Mouse (Mus musculus) hindbrain, embryonic 14.5 days (tissue): ENCODE measurements at regions not wholly inside any gene's neighbourhood (a gene's known extent, or its start where the extent isn't known, plus 50 kb on each side); places are given as distances from the start of the nearest gene placed in this dataset.

Experiments
- ATAC-seq: fragments of 200-750 bp; cut with Nextera tagmentation; 2 replicates; pipeline ENCODE4 v1.8.0; 2017; ENCODE audit warnings: moderate number of reproducible peaks, mild to moderate bottlenecking, moderate TSS enrichment, moderate library complexity; ENCODE audit not compliant: low FRiP score
- DNase-seq: peaks from one replicate; pipeline ENCODE4 v3.0.0-alpha.2; 2015; ENCODE audit warnings: low spot score
- H3K27ac ChIP-seq: fragments of 300-500 bp; sonication (generic); 2 replicates; pipeline ENCODE4 v1.5.1; 2014; ENCODE audit warnings: mild to moderate bottlenecking, moderate library complexity
- H3K27me3 ChIP-seq: fragments of 300-500 bp; sonication (generic); 2 replicates; pipeline ENCODE4 v1.6.1; 2014; ENCODE audit warnings: mild to moderate bottlenecking, low read length, mixed read lengths; ENCODE audit not compliant: control insufficient read depth, insufficient read depth
- H3K36me3 ChIP-seq: fragments of 300-500 bp; sonication (generic); replicated peaks from 2 replicates; pipeline ENCODE4 v1.6.1; 2014; ENCODE audit not compliant: control insufficient read depth, insufficient read depth
- H3K4me1 ChIP-seq: fragments of 300-500 bp; sonication (generic); replicated peaks from 2 replicates; pipeline ENCODE4 v1.6.1; 2014; ENCODE audit warnings: antibody characterized with exemption, low read length, mixed read lengths; ENCODE audit not compliant: control insufficient read depth, insufficient read depth
- H3K4me2 ChIP-seq: fragments of 300-500 bp; sonication (generic); replicated peaks from 2 replicates; pipeline ENCODE4 v1.6.1; 2014; ENCODE audit warnings: mild to moderate bottlenecking, moderate library complexity
- H3K4me3 ChIP-seq: fragments of 300-500 bp; sonication (generic); replicated peaks from 2 replicates; pipeline ENCODE4 v1.5.1; 2014; ENCODE audit warnings: mild to moderate bottlenecking, low read length
- H3K9ac ChIP-seq: fragments of 300-500 bp; sonication (generic); 2 replicates; pipeline ENCODE4 v1.6.1; 2014
- H3K9me3 ChIP-seq: fragments of 300-500 bp; sonication (generic); 2 replicates; pipeline ENCODE4 v1.6.1; 2016; ENCODE audit warnings: low read length; ENCODE audit not compliant: control insufficient read depth
- WGBS: fragments of 180-500 bp; shearing (Covaris S2); extraction: QIAGEN DNeasy Blood & Tissue Kit; methylation state at CpG from one replicate; pipeline ENCODE4 v1.1.7; 2014; 5-methylcytosine and 5-hydroxymethylcytosine counted together

DNA sequence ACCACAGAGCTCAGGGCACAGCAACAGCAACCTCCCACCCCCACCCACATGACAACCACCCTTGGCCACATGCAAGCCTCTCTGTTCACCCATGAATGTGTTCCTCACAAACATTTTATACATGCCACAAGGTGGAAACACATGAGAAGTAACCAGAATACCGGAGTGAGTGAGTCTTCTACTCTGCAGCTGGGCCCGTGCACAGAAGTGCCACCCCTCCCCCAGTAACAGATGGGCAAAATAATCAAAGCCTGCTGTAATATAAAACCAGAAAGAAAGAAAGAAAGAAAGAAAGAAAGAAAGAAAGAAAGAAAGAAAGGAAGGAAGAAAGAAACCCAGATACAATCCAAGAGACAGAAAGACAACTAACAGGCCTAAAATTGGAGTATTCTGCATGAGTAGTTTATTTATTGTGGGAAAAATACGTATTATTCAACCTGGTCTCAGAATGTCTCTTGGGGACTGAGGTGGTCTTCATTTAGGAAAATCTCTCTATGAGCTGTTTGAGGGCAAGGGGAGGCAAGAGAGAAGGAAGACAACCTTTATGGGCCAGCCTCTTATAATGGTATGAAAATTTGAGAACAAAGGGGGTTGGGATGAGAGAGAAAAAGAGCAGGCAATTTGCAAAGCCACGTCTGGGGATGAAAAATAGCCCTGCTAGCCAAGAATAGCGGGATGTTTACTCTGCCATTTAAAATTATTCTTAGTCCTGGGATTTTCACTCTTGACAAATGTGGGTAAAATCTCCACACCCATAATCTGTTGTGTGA is 160.2 kb downstream of the Sox4 start:
- peak overlapping the region; percentile 49 for H3K9ac ChIP-seq
- ATAC-seq, result no peak
- H3K27me3 ChIP-seq, result no peaks in the 10 kb centered on the region
- DNase-seq, result no peak
- H3K4me1 ChIP-seq, result peaks cover 29% of the 10 kb centered on the region
- H3K36me3 ChIP-seq, result no peaks in the 10 kb centered on the region
- peak overlapping the region; percentile 80 for H3K27ac ChIP-seq
- H3K4me3 ChIP-seq, result no peak overlapping the region
- no peak overlapping the region for H3K4me2 ChIP-seq
- WGBS, result 10% methylated on average over 5 of the region's 5 CpGs
- H3K9me3 ChIP-seq, result no peaks in the 10 kb centered on the region

DNA sequence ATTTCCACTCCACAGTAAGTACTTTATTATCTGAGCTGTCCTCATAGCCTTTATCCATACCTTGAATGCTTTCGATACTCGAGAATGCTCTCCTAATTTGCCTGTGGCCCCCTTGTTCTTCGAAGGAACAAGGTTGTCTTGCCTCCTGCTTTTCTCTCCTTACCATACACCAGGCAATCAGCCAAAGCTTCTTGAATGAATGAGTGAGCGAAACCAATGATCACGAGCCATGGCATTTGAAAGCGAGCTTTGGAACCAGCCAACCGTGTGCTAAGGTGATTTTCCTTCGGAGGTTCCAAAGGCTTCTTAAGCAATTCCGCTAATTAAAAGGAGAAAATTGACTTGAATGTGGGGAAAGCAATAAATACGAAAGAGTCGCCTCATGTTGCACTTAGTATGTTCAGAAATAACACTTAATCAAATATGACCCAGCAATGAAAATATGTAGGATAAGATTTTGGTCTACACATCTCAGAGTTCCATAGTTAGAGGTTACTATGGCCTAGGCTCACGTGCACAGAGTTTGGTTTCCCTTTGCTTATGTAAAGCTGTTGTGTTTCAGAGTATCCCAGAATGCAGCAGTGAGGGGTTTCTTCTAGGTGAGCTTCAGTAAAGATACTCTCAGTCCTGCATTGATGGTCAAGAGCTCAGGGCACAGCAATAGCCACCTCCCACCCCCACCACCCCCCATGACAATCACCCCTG is 160.9 kb downstream of the Sox4 start:
- no peaks in the 10 kb centered on the region for H3K27me3 ChIP-seq
- peak overlapping the region; percentile 59 for H3K27ac ChIP-seq
- no peak overlapping the region for H3K4me3 ChIP-seq
- no peaks in the 10 kb centered on the region for H3K36me3 ChIP-seq
- 39% methylated on average over 12 of the region's 12 CpGs for WGBS
- DNase-seq (no peak), ATAC-seq (peak; percentile 51; the same call in 1 of the 2 replicates)
- H3K4me1 ChIP-seq, result peaks cover 33% of the 10 kb centered on the region
- H3K9ac ChIP-seq, result no peak overlapping the region
- H3K4me2 ChIP-seq, result no peak overlapping the region
- H3K9me3 ChIP-seq, result no peaks in the 10 kb centered on the region

DNA sequence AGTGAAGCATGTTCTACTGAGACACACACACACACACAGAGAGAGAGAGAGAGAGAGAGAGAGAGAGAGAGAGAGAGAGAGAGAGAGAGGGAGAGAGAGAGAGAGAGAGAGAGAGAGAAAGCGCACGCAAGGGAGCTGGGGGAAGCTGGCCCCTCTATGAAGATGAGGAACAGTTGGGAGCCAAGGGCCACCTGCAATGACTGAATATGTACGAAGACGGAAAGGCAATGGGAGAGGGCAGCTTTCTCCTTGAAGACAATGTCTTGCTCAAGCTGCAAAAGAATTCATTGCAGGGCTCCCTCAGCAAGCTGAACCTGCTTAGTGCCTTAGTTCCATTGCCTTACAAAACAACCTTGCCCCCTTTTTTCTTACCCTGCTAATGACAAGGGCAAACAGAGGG is 163.1 kb downstream of the Sox4 start:
- peaks cover 49% of the 10 kb centered on the region for H3K4me1 ChIP-seq

DNA sequence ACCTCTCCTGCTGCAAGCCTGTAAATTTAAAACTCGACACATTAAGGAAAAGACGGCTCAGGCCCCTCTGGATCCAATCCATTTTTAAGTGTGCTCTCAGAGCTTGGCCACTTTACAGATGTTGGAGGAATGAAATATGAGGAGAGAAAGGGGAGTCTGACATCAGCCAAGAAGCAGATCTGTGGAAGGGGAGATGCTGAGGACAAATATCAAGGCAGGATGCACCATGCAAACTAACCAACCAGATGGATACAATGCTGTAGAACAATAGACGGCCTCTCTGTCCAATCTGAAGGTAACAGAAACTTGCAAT is 166.2 kb downstream of the Sox4 start:
- H3K27ac ChIP-seq, result peak overlapping the region; percentile 64
- no peaks in the 10 kb centered on the region for H3K27me3 ChIP-seq
- H3K9me3 ChIP-seq, result no peaks in the 10 kb centered on the region
- no peak overlapping the region for H3K4me3 ChIP-seq
- peaks cover 38% of the 10 kb centered on the region for H3K4me1 ChIP-seq
- no peak overlapping the region for H3K4me2 ChIP-seq
- ATAC-seq, result no peak
- no peaks in the 10 kb centered on the region for H3K36me3 ChIP-seq
- H3K9ac ChIP-seq, result no peak overlapping the region
- no peak for DNase-seq
- WGBS, result 35% methylated on average over 3 of the region's 3 CpGs

More for the DNA sequence above, 163.1 kb downstream of the Sox4 start:
- H3K9ac ChIP-seq, result no peak overlapping the region
- H3K4me3 ChIP-seq, result no peak overlapping the region
- DNase-seq (no peak), ATAC-seq (no peak)
- no peak overlapping the region for H3K4me2 ChIP-seq
- H3K36me3 ChIP-seq, result no peaks in the 10 kb centered on the region
- H3K9me3 ChIP-seq, result no peaks in the 10 kb centered on the region
- 48% methylated on average over 4 of the region's 4 CpGs for WGBS
- H3K27me3 ChIP-seq, result no peaks in the 10 kb centered on the region
- H3K27ac ChIP-seq, result no peak overlapping the region

DNA sequence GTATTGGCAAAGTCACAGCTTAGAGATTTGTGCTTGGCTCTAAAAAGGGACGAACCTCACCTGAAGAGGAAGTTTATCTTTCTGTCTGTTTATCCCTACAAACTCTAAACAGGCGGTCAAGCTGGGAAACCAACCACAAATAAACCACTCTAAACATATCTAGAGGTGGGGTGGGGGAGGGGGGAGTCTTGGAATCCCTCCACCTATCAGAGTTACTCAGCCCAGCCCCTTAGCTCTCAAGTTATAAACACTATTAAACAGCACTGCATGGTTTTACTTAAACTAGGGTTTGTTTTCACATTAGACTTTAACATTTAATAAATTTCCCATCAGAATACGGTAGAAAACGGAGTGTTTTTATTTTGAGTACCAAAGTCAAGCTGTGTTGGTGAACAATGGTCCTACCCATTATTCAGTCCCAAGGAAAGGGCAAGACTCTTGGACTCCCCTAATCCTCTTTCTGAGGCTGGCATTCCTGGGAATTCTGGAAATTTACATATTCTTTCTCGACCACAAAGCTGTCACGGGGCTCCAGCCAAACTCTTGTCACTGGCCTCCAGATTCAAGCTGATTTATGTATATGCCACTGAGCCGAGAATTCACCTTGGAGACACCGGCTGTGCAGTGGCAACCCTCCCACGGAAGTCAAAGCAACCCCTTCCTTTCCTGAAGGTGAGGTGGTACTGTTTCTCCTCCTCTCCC is 166.7 kb downstream of the Sox4 start:
- Histone ChIP-seq H3K27me3 (no peaks in the 10 kb centered on the region), H3K4me2 (no peak overlapping the region), H3K9ac (no peak overlapping the region), H3K27ac (peak overlapping the region; percentile 64), H3K36me3 (no peaks in the 10 kb centered on the region), H3K4me1 (peaks cover 41% of the 10 kb centered on the region), H3K9me3 (no peaks in the 10 kb centered on the region), H3K4me3 (no peak overlapping the region)
- 19% methylated on average over 9 of the region's 9 CpGs for WGBS
- peak; percentile 35 for ATAC-seq
- DNase-seq, result no peak

DNA sequence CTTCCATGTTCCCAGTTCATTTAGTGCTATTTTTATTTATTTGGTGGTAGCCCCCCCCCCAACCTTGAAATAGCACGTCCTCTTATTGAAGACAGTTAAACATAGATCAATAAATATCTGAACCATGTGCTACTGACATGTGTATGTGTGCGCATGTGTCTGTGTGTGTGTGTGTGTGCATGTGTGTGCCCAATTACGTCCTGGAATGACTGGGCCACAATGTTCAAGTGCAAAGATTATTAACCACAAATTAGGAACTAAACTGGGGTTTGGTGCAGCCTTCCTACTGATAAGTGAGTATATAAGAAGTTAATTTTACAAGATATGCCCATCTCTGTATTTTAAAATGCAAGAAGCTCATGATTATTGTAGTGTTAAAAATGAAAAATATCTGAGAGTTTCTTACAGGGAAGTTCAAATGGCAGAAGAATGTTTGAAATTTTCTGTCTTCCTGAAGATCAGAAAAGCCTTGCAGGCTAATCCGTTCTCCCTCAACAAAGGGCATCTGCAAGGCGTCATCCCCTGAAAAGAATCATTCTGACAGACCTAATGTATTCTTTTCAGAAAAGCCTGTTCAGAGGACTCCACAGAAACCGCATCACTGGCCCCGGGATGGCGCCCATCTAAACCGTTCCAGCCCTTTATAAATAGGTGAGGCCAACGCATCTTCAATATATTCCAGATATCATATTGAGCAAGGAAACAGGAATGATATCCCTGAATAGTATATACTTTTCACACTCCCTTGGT is 170.8 kb downstream of the Sox4 start:
- no peak overlapping the region for H3K4me3 ChIP-seq
- no peaks in the 10 kb centered on the region for H3K9me3 ChIP-seq
- H3K9ac ChIP-seq, result no peak overlapping the region
- DNase-seq, result no peak
- H3K4me2 ChIP-seq, result no peak overlapping the region
- no peak for ATAC-seq
- H3K36me3 ChIP-seq, result no peaks in the 10 kb centered on the region
- WGBS, result 13% methylated on average over 10 of the region's 10 CpGs
- H3K4me1 ChIP-seq, result peaks cover 55% of the 10 kb centered on the region
- peak overlapping the region; percentile 64 for H3K27ac ChIP-seq
- H3K27me3 ChIP-seq, result no peaks in the 10 kb centered on the region

DNA sequence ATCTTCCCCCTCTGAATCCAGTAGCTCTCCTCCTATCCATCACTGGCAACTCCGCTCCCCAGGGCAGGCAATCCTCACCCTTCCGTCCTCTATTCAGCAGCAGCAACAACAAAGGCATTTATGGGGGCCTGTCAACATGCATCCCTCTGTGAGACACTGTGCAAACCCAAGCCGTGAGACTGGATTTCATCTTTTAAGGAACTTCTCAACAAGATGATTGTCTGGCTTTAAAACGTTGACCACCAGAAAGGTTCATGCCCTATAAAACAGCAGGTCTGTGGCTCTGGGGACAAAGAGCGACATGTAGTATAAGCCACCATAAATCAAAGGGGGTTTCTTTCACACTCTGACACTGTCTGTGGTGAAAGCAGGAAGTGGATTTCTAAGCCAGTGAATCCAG is 171.4 kb downstream of the Sox4 start:
- peak overlapping the region; percentile 64 for H3K27ac ChIP-seq
- H3K36me3 ChIP-seq, result no peaks in the 10 kb centered on the region
- H3K9ac ChIP-seq, result peak overlapping the region; percentile 44; the same call in 1 of the 2 replicates
- H3K4me2 ChIP-seq, result no peak overlapping the region
- 5% methylated on average over 5 of the region's 5 CpGs for WGBS
- no peaks in the 10 kb centered on the region for H3K27me3 ChIP-seq
- no peak overlapping the region for H3K4me3 ChIP-seq
- ATAC-seq (peak; percentile 36; the same call in 1 of the 2 replicates), DNase-seq (no peak)
- H3K4me1 ChIP-seq, result peaks cover 51% of the 10 kb centered on the region
- H3K9me3 ChIP-seq, result no peaks in the 10 kb centered on the region

DNA sequence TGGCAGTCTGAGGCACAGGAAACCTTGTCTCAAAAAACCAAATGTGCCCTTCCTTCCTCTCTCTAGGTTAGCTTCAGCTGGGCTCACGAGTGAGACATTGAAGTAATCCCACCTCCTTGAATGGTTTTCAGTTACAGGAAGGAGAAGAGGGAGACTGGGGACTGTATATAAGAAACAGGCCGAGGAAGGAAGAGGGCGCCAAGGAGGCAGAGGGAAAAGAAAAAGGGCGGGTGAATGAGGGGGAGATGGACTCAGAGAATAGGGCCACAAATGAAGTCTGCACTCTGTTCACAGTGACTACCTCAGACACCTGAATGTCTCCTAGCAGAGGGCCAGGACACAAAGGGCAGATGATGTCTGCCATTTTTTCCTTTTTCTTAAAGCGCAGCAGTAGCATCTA is 171.9 kb downstream of the Sox4 start:
- Histone ChIP-seq H3K9me3 (no peaks in the 10 kb centered on the region), H3K4me2 (no peak overlapping the region), H3K4me3 (no peak overlapping the region), H3K27me3 (no peaks in the 10 kb centered on the region), H3K4me1 (peaks cover 47% of the 10 kb centered on the region), H3K9ac (0 out of 2 replicates have a peak overlapping the region, but pooled peaks have one; percentile 44), H3K36me3 (no peaks in the 10 kb centered on the region), H3K27ac (peak overlapping the region; percentile 64)
- ATAC-seq (peak; percentile 15; the same call in 1 of the 2 replicates), DNase-seq (no peak)
- WGBS, result 10% methylated on average over 5 of the region's 5 CpGs

DNA sequence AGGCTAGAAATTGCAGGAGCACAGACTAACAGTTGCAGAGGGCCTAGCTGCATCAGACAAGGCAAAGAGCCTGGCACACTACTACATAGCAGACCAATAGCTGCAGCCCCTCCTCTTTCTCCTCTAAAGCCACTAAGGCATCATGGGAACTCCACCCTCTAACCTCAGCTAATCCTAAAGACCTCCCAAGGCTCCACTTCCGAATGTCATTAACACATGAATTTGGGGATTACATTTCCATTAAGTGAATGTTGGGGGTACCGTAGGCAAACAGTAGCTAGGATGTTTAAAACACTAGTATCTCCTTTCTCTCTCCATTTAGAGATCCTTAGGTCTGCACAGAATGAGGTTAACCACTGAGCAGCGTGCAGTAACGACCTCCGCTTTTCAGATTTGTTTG is 173.1 kb downstream of the Sox4 start:
- Histone ChIP-seq H3K27me3 (no peaks in the 10 kb centered on the region), H3K36me3 (no peaks in the 10 kb centered on the region), H3K4me1 (peaks cover 44% of the 10 kb centered on the region), H3K9ac (no peak overlapping the region), H3K4me3 (no peak overlapping the region), H3K27ac (no peak overlapping the region), H3K4me2 (no peak overlapping the region), H3K9me3 (no peaks in the 10 kb centered on the region)
- WGBS, result 48% methylated on average over 5 of the region's 5 CpGs
- ATAC-seq, result no peak
- DNase-seq, result no peak
